ENCODE assay signal across 8 mouse cellular contexts in genomic region chr7:5125549-5126406, GRCm38 (mm10). TPM values are rescaled to one million over a fixed set of nuclear protein-coding genes. Genes with fewer than 3 reads are reported as not detected.
DNase-seq lines count a peak whose midpoint lies in the region; ATAC-seq lines count a peak whose summit lies in the region.

Gene Rasl2-9, minus strand, starts transcription at chr7:5125950.

- H3K36me3 ChIP-seq in hindbrain, embryonic 15.5 days: no peaks in the 10 kb centered on the region

- 19% methylated on average over 42 of the region's 42 CpGs for WGBS in hindbrain, embryonic 15.5 days

- peak; percentile 95 for ATAC-seq in hindbrain, embryonic 15.5 days (ENCODE audit: low FRiP score, low read depth)

- peak within 1 kb of the TSS; percentile 46 for H3K4me3 ChIP-seq in hindbrain, embryonic 15.5 days

- peak within 1 kb of the TSS; percentile 41 for H3K9ac ChIP-seq in hindbrain, embryonic 15.5 days

- no peak within 1 kb of the TSS for H3K27ac ChIP-seq in hindbrain, embryonic 15.5 days (replicated peaks)

- H3K4me1 ChIP-seq in hindbrain, embryonic 15.5 days (replicated peaks): 0 out of 2 replicates have a peak, but pooled peaks cover 7% of the 10 kb centered on the region

- peak within 1 kb of the TSS; percentile 73 for H3K4me2 ChIP-seq in hindbrain, embryonic 15.5 days

- H3K27me3 ChIP-seq in hindbrain, embryonic 15.5 days: no peaks in the 10 kb centered on the region

- peak; percentile 75 for DNase-seq in ZHBTc4 (ENCODE audit: low read depth, low spot score)
- peak; percentile 70 to 81 for DNase-seq in cerebellum, postnatal 4 days (ENCODE audit: low spot score in 2 of 2)
- peak; percentile 71 for DNase-seq in gastrocnemius, adult 18-20 months (ENCODE audit: low spot score)
- peak; percentile 36 for DNase-seq in left cerebral cortex, adult 11 months (ENCODE audit: low spot score)
- DNase-seq in lung, postnatal 25 days (ENCODE audit: low spot score): peak; percentile 67
- DNase-seq in retina, adult 2 months (ENCODE audit: low read depth, low spot score): peak; percentile 8
- peak; percentile 63 for DNase-seq in thymus, postnatal 25 days

- H3K9me3 ChIP-seq in hindbrain, embryonic 15.5 days: no peaks in the 10 kb centered on the region

RNA-seq across cellular contexts. Expression of gene Rasl2-9, which starts in this region (rescaled TPM):
- 1 to 10 TPM; 2.1 to 2.6 TPM for total RNA-seq in gastrocnemius, adult 18-20 months (2021)
- 0.31 and 1.0 TPM in 2 replicates for polyA plus RNA-seq in hindbrain, embryonic 15.5 days (2015; fragmentation: Nextera tagmentation; extraction: Ambion mirVana)

Comparison
In these comparisons a context has a peak if more than half of its experiments do, and no peak if none do; other contexts are left out.
1. DNase-seq: peak in every context shown above with its lines; median percentile 76 in cerebellum, postnatal 4 days; 75 in ZHBTc4; 71 in gastrocnemius, adult 18-20 months; 67 in lung, postnatal 25 days; 63 in thymus, postnatal 25 days; 36 in left cerebral cortex, adult 11 months; 8 in retina, adult 2 months.